Mouse (Mus musculus) gastrocnemius, adult 18-20 months (tissue): ENCODE measurements around the gene Uhrf1bp1. TPM values are rescaled to one million over a fixed set of nuclear protein-coding genes. Genes with fewer than 3 reads are reported as not detected.

ENCODE experiments used
- DNase-seq: peaks from one replicate; pipeline ENCODE4 v3.0.0; 2021; ENCODE audit warnings: low spot score
- total RNA-seq, 2 experiments: library from RNA; stranded (reverse); gene quantifications; 2 replicates each; pipeline ENCODE4 v1.2.3; 2021

Gene Uhrf1bp1
- total RNA-seq, 2 experiments from 2014 or later, result 23.7 to 26.1 TPM

DNA sequence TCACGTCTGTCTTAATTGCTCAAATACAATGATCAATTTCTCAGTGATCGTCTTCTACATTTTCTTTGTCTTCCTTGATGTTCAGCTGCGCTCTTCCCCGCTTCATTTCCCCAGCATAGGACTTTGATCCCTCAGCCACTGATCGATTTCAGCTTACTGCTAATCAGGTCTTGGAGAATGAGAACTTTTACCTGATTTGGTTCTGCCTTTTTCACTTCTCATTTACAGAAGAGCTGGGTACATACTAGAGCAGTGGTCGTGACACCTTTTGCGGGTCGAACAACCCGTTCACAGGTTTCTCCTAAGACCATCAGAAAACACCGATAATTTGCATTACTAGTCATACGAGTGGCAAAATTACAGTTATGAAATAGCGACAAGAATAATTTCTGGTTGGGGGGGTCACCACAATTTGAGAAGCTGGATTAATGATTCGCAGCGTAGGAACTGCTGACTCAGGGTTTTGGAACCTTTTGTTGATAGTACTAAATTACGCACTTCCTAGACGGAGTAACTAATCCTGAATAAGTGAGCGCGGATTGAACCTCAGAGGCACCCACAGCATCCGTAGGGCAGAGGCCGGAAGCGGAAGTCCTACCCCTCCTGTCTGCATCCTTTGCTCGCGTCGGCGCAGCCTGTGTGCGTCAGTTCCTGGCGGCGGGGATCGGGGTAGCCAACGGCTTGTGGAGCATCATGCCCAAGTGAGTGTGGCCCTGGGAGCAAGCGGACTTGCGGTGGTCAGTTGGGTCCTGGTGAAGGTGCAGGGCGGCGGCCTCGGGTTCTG, 16.6 kb upstream of the Uhrf1bp1 start:
- peak; percentile 97 for DNase-seq

DNA sequence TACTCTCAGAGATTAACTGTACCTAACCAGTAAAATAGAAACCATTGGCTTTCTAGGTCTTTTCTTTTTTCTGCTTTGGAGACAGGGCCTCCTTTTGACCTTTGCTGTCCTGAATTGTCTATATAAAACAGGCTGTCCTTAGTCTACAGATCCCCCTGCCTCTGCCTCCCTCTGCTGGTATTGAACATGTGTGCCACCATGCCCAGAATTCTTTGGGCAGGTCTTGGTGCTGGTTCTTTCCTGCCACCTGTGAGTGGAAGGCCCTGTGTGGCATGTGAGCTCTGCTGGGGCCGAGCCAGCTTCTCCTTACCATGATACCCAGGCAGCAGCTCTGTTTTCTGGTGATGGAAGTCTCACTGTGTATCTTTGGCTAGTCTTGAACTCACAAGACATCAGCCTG, 7.9 kb upstream of the Uhrf1bp1 start:
- no peak for DNase-seq

DNA sequence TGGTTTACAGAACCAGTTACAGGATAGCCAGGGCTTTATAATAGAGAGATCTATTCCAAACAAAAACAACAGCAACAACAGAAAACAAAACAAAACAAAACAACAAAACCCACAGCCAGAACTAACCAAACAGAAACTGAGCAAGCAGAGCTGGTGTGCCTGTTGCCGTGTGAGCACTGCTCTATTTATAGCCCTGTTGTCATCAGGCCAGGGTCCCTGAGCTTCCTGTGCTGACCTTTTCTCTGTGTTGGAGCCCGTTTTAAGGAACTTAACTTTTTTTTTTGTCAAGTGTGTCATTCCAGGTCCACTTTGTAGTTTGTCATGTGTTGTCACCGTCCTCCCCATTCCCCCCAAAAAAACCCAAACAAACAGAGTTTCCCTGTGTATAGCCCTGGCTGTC, 5.2 kb upstream of the Uhrf1bp1 start:
- peak; percentile 49 for DNase-seq

- peak; percentile 44 for DNase-seq
Measured at GRCm38 (mm10) chr17:27856798-27857648, 782 bp downstream of the Uhrf1bp1 start.

DNA sequence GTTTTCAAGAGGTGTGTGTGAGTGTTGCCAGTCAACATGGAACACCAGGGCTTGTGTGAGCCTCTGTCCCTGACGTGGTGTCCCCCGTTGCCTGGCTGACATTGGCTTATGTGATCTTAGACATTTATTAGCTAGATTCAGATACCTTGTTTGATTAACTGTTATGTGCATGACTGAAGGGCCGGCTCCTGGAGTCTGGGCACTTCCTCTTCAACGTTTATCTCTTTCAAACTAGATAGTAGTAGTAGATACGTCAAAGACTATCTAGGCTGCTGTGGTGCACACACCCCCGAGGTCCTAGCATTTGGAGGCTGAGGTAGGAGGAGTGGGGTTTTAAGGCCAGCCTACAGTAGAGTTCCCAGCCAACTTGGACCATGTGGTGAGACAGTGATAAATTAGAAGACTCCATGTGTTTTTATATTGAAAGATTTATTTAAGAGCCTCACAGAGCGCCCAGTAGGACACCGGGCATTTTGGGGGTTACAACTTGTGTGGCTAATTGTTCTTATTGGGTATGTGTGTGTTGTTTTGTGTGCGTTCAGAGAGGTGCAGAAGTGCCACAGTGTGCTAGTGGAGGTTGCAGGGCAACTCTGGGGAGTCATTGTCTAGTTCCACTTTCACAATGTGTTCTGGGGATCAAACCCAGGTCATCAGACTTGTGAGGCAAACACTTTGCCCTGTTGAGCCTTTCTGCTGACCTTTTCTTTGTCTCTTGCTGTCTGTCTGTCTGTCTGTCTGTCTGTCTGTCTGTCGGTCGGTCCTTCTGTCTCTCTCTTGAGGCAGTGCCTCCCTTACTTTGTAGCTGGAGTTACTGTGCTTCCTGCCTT, 1.6 kb downstream of the Uhrf1bp1 start:
- no peak for DNase-seq

GRCm38 (mm10) chr17:27859131-27859530, 2.9 kb downstream of the Uhrf1bp1 start:
- no peak for DNase-seq

- no peak for DNase-seq
Measured at GRCm38 (mm10) chr17:27865461-27865860, 9.2 kb downstream of the Uhrf1bp1 start.

DNA sequence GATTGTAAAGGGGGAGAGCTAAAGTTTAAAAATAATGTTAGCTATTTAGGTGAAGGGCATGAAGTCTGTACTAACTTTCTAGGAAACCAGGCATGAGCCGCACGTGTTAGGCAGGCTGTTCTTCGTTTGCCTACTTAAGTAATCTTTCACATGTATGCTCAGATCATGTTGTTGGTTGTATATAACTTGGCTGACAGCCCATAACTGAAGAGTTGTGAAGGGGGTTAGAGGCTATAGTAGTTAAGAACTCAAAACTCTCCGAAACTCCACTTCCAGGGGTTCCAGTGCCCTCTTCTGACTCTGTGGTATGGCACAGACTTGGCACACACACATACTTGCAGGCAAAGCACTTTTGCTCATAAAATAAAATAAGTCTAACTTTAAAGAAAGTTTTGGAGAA, 10.5 kb downstream of the Uhrf1bp1 start:
- DNase-seq, result no peak

DNA sequence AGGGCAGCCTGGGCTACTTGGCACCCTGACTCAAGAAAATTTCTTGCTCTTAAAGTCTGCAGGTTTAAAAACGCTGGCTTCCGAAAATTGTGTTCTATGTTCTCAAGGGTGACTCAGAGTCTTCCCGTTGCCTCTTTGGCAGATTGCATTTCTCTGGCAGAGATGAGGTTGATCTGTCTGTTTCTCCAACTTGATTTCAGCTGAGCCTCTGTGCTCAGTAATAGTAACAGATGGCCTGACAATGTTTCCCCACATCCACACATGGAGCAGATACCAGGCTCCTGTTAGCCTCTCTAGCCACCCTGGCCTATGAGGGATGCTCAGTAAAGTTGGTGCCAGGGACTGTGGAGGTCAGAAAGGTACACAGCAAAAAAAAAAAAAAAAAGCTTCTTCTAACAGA, 15.6 kb downstream of the Uhrf1bp1 start:
- DNase-seq, result peak; percentile 20

DNA sequence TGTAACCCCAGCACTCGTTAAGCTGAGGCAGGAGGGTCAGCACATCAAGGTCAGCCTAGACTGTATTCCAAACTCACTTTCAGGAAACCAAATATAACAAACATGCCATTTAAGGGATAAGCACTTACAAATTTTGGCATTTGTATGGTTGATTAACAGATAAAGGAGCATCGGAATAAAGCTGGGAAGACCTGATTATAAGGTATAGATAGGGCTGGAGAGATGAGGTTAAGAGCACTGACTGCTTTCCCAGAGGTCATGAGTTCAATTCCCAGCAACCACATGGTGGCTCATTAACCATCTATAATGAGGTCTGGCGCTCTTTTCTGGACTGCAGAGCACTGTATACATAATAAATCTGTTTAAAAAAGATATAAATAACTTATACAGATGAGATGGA, 17.3 kb downstream of the Uhrf1bp1 start:
- no peak for DNase-seq

DNA sequence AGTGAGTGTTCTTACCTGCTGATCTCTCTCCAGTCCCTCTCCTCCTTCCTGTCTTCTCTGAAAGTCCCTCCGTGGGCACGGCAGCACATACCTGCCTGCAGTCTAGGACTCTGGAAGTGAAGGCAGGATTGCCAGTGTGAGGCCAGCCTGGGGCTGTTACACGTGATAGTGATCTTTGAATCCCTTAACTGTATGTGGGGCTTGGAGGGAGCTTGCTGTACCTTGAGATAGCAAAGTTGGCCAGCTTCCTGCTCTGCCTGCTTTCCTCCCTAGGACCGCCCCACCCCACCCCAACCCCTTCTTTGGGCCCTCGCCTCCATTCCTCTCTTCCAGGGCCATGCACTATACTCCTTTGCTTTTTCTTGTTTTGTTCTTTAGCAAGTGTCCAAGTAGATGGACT, 18.3 kb downstream of the Uhrf1bp1 start:
- no peak for DNase-seq

DNA sequence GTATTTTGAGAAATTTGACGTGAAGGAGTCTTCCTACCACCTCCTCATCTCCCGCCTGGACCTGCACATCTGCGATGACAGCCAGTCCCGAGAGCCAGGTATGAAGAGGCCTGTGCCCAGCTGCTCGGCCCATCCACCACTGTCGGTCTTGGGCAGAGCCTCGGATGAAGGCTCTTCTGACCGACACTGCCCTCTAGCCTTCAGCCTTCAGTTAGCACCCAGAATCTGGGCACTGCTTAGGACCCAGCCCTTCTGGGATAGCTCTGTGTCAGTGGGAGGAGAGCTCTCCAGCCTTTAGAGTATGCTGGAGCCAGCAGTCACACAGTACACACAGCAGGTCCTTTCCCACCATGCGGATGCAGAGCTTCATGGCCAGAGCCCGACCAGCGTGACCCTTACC, 25.3 kb downstream of the Uhrf1bp1 start:
- DNase-seq, result peak; percentile 34

DNA sequence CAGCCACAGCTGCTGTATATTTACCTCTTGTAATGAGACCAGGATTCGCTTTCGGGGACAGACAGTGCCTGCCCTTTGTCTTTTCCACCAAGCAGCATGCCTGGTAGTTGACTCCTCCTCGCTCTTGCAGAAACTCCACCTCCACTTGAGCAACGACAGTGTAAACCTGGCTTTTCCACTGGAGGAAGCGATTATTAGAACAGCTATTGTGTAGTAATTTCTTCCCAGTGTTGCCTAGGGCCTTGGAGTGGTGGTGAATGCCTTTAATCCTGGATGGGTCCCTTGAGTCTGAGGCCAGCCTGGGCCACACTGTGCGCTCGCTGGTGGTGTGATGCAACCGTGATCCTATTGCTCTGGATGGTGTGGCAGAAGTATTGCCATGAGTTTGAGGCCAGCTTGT, 26.9 kb downstream of the Uhrf1bp1 start:
- no peak for DNase-seq

GRCm38 (mm10) chr17:27883994-27884393, 27.8 kb downstream of the Uhrf1bp1 start:
- DNase-seq, result no peak

GRCm38 (mm10) chr17:27886499-27887210, 30.4 kb downstream of the Uhrf1bp1 start:
- DNase-seq, result peak; percentile 13

DNA sequence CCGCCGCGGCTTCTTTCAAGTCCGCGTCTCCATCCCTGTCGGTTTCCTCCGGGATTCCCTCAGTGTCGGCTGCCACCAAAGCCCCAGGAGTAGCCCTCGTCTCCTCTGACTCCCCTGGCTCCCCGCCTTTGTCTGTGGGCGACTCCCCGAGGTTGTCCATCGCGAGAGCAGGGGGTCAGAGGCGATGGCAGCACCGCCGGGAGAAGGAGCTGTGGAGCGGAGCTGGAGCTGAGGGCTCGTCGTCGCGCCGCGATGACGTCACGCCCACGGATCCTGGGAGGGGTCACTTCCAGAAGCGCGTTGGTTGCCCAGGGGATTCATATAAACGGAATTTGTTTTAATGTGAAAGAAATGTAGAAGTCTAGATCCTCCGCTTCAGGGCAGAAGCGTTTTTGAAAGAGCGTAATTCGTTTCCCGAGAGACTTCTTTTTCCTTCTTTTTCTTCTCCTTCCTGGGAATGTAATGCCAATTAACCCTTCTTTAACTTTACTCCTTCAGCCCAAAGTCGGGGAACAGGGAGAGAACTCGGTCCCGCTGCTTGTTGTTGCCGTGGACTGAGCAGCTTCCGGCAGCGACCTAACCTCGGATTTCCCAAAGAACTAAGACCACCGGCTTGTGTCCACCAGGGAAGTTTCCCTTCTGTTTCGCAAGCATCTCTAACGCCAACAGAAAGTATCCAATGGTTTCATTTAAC, 51.4 kb downstream of the Uhrf1bp1 start:
- DNase-seq, result peak; percentile 94

- DNase-seq, result no peak
Measured at GRCm38 (mm10) chr17:27908206-27908887, 52.1 kb downstream of the Uhrf1bp1 start.

DNA sequence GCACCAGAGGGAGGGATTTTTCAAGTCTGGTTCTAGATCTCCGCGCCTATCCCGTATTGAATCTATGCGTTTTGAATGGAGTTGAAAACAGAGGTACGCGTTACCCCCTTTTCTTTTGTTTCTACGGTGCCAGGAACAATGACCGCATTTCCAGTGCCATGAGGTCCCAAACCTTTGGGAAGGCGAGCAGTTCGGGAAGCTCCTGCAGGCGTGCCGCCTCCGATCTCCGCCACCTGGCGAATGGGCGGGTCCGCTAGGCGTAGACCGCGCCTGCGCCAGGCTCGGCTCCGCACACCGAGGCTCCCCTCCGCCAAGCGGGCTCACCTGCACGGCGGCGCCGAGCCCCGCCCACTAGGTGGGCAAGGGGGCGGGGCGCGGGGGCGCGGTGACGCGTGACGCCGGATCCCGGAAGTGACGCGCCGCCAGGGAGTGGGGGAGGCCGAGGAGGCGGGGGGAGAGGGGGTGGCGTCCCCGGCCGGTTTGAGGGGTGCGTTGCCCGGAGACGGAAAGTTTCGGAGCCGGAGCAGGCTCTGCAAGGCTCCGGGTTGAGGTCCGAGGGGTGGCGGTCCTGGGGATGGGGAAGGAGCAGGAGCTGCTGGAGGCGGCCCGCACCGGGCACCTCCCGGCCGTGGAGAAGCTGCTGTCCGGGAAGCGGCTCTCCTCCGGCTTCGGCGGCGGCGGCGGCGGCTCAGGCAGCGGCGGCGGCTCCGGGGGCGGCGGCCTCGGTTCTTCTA, 52.8 kb downstream of the Uhrf1bp1 start, which contains the start of gene Anks1:
Gene Anks1 (plus strand): TSS at position 419 of the 734 bp plus-strand sequence.
- DNase-seq, result peak; percentile 81
